Mouse (Mus musculus) brain, embryonic 14.5 days (tissue): ENCODE results near the gene Tas2r135.

Experiments
- CTCF ChIP-seq: fragments of 200-500 bp; IDR thresholded peaks from 2 replicates; pipeline ENCODE4 v1.5.1; 2012; ENCODE audit warnings: inconsistent platforms, mild to moderate bottlenecking, moderate library complexity, borderline replicate concordance; ENCODE audit not compliant: insufficient read depth, insufficient read length; ENCODE audit errors: extremely low read depth
- POLR2A ChIP-seq: fragments of 200-500 bp; IDR thresholded peaks from 2 replicates; pipeline ENCODE4 v1.6.1; 2012; ENCODE audit warnings: mild to moderate bottlenecking, inconsistent platforms, borderline replicate concordance; ENCODE audit not compliant: poor library complexity, insufficient read depth, insufficient read length, severe bottlenecking; ENCODE audit errors: extremely low read depth

DNA sequence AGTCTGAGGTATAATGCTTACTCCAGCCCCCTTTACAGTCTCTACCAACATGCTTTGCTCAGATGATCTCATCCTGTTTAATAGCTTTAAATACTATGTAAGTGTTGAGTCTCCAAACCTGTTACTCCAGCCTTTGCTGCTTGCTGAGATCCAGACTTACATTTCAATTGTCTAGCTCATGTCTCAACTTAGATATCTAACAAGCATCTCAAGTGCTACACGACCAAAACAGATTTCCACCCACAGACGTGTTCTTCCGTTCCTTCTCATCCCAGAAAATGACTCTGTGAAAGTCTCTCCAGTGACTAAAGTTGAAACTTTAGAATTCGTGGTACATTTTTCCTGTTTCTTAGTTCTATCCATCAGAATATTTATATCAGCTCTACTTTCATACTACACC, 21.1 kb downstream of the Tas2r135 start:
- TF ChIP-seq CTCF (no peak), POLR2A (no peak)
